Mouse (Mus musculus) adrenal gland, postnatal 4 days (tissue): ENCODE data around the gene Rufy1. TPM values are rescaled to one million over a fixed set of nuclear protein-coding genes. Genes with fewer than 3 reads are reported as not detected.
A peak's percentile ranks its signal among the peaks of the same experiment; 100 is the strongest.

Experiments
- DNase-seq, 2 experiments: peaks; one replicate each; pipeline ENCODE4 v3.0.0; 2021 to 2022; ENCODE audit warnings: low spot score in 2 of 2, mixed read lengths in 2 of 2
- total RNA-seq, 2 experiments: library from RNA; stranded (reverse); gene quantifications; 2 replicates each; pipeline ENCODE4 v1.2.3; 2021

Rufy1 gene
- total RNA-seq, 2 experiments from 2014 or later = 32.8 to 34.2 TPM

GRCm38 (mm10) chr11:50431134-50432068 lies 476 bp upstream of the Rufy1 start:
- no peak for DNase-seq

GRCm38 (mm10) chr11:50426056-50426455 lies 4.9 kb downstream of the Rufy1 start:
- no peak for DNase-seq

- DNase-seq = peak in 1 of 2 experiments; percentile 33
Measured at GRCm38 (mm10) chr11:50421934-50422780, 8.8 kb downstream of the Rufy1 start.

- no peak for DNase-seq
Measured at GRCm38 (mm10) chr11:50421461-50421860, 9.5 kb downstream of the Rufy1 start.

DNA sequence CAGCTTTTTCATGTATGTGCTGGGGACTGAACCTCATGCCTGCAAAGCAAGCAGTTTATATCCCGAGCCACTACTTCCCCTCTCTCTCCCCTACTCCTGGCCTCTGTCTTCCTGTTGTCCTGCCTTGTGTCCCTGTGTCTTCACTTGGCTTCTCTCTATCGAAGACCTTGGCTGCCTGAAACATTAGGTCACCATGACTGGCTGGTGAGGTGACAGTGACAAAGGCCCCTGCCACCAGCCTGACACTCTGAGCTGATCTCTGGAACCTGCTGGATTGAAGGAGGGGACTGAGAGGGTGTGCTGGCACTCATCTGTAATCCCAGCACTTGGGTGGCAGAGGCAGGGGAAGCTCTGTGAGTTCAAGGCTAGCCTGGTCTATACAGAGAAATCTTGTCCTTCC lies 13.1 kb downstream of the Rufy1 start:
- no peak for DNase-seq

DNA sequence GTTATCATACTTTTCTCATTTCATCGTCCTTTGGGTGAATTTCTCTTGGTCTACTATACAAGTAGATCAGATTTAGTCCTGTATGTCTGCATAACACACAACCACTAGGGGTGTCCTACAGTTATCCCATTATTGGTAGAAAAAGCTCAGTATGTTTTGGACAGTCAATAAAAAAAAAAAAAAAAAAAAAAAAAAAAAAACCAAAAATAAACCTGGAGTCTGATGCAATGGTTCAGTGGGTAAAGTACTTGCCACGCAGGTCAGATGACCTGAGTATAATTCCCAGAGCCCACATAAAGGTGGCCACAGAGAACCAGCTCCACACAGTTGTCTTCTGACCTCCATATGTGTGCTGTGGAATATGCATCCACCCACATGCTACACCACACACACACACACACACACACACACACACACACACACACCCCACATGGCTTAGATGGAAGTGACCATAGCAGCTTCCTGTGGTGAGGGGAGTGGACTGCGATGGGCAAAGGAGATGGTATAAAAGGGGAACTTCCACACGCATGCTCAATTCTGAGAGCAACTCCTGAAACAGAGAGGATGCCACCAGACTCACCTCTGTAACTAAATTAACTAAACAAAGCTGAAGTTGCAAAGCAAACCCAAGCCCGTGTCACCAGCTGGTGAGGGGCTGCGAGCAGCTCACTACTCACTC lies 15.2 kb downstream of the Rufy1 start:
- no peak for DNase-seq

DNA sequence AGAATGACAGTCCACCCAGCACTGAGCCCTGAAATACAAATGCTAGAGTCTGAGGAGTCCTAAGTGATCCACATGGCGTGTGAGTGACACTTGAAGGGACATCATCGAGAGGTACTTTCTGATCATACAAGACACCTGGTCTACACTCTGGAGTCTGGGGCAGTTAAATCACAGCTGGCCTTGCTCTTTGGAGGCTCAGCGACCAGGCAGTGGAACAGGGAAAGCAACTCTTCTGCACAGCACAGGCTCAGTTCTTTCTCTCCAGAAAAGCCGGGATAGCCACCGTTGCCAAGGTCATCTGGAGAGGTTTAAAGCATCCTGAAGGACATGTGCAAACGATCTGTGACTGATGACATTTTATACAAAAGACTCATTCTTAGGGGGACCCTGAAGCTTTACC lies 23.7 kb downstream of the Rufy1 start:
- no peak for DNase-seq

GRCm38 (mm10) chr11:50403367-50404014 lies 27.4 kb downstream of the Rufy1 start:
- peak in 1 of 2 experiments; percentile 40 for DNase-seq

- no peak for DNase-seq
Measured at GRCm38 (mm10) chr11:50402481-50402880, 28.4 kb downstream of the Rufy1 start.

DNA sequence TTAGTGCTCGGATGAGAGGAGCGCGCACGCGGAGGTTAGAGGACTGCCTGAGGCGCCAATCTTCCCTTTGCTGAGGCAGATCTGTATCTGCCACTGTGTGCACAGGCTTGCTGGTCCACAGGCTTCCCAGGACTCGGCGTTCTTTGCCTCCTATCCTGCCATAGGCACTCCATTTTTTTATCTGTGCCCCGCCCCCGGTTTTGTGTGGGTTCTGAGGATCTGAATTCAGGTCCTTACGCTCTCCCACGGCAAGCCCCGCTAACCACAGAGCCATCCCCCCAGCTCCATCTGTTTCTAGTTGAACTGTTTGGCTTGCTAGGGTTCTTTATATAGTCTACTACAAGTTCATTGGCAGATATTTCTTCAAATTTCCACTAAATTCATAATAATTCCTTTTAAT lies 32.1 kb downstream of the Rufy1 start:
- DNase-seq = no peak

- no peak for DNase-seq
Measured at GRCm38 (mm10) chr11:50397316-50397715, 33.6 kb downstream of the Rufy1 start.

DNA sequence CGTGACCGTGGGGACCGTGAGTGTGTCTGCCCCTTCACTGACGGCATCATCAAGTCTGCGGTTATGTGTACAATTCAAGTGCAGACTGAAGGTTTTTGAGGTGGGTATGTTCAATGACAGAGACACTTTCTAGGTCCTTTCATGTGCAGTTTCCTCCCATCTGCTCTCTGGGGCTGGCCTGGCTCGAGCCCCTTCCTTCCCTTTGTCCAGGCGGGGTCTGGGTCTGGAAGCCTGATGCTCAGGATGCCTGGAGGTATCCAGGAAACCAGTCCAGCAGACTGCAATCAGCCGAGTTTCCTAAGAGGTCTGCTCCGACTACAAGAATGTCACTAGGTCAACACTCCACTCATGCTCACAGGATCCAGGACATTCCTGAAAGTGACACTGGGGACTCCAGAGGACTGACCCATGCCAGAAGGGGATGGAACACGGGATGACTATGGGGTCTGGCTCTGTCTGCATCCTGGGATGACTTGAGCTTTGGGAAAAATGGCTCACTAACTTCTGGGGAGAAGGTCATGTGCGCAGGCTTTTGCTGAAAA lies 34.1 kb downstream of the Rufy1 start:
- DNase-seq = no peak

DNA sequence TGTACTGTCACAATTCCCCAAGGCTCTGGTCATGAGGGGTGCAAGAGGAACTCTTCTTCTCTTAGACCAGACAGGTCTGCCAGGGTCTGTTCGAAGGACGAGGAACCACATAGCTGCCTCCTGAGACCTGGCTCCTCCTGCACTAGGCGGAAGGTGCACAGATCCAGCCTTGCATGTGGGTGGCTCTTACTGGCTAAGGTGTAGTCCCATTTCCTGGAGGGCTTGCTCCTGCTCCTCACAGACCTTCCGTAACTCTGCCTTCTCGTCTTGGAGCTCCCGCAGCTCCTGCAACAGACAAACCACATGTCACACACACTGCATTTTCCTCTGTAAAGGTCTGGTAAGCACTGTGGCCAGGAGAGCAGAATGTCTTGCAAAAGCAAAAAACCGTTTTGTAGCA lies 36.2 kb downstream of the Rufy1 start:
- no peak for DNase-seq

GRCm38 (mm10) chr11:50393306-50393705 lies 37.6 kb downstream of the Rufy1 start:
- no peak for DNase-seq

- DNase-seq = no peak
Measured at GRCm38 (mm10) chr11:50391272-50391960, 39.5 kb downstream of the Rufy1 start.

DNA sequence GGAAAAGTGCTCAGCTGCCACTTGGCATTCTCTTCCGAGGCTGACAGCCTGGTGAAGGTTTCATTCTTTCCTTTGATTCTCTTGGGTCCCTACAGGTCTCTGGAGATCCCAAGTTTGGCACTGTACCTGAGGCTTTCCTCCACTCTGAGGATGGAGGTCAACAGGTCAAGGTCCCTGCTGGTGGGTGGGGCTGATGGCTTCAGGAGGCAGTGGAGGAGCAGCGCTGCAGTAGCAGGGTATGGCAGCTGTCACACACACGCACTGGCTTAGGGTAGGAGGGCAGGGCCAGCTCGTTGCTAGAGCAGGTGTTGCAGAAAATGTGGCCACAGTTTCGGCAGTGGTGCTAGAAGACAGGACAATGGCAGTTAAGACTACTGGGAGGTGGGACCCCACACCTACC lies 41.3 kb downstream of the Rufy1 start:
- no peak for DNase-seq

- DNase-seq = no peak
Measured at GRCm38 (mm10) chr11:50389011-50389410, 41.9 kb downstream of the Rufy1 start.

GRCm38 (mm10) chr11:50388217-50388929 lies 42.6 kb downstream of the Rufy1 start:
- DNase-seq = no peak

GRCm38 (mm10) chr11:50387697-50388096 lies 43.2 kb downstream of the Rufy1 start:
- DNase-seq = no peak
